Mouse (Mus musculus) MEL (cell line): ENCODE measurements around the gene H13. TPM values are rescaled to one million over a fixed set of nuclear protein-coding genes. Genes with fewer than 3 reads are reported as not detected.

Experiments
- DNase-seq: peaks from one replicate; pipeline ENCODE4 v3.0.0; 2011; ENCODE audit warnings: low read depth, low spot score
- H3K27ac ChIP-seq: 2 replicates; pipeline ENCODE4 v1.5.1; 2012; ENCODE audit warnings: low read depth, mild to moderate bottlenecking, control low read depth, low read length, moderate library complexity; ENCODE audit not compliant: control insufficient read depth
- H3K27me3 ChIP-seq, 2 experiments: fragments of 150-350 bp in 1 of 2; sonication (generic) in 1 of 2; 2 replicates each; pipeline ENCODE4 v1.6.1; 2012; ENCODE audit warnings: low read length in 2 of 2, mild to moderate bottlenecking in 2 of 2, improper control_type of control experiment in 1 of 2, moderate library complexity in 1 of 2; ENCODE audit not compliant: insufficient read depth in 2 of 2, control insufficient read depth in 1 of 2
- H3K36me3 ChIP-seq, 2 experiments: 2 replicates each; pipeline ENCODE4 v1.6.1; 2012 to 2014; ENCODE audit warnings: low read length in 2 of 2, improper control_type of control experiment in 1 of 2, inconsistent platforms in 1 of 2, mild to moderate bottlenecking in 1 of 2; ENCODE audit not compliant: insufficient read depth in 2 of 2, control insufficient read depth in 1 of 2
- H3K4me1 ChIP-seq, 2 experiments: fragments of 150-350 bp in 1 of 2; sonication (generic) in 1 of 2; 2 replicates each; pipeline ENCODE4 v1.6.1; 2012; ENCODE audit warnings: low read length in 2 of 2, improper control_type of control experiment in 1 of 2, mild to moderate bottlenecking in 1 of 2; ENCODE audit not compliant: insufficient read depth in 2 of 2, control insufficient read depth in 1 of 2
- H3K4me3 ChIP-seq, 2 experiments: fragments of 150-350 bp in 1 of 2; sonication (generic) in 1 of 2; 2 replicates each; pipeline ENCODE4 v1.5.1; 2012; ENCODE audit warnings: low read depth in 2 of 2, low read length in 2 of 2, mild to moderate bottlenecking in 2 of 2, moderate library complexity in 2 of 2, control low read depth in 1 of 2, improper control_type of control experiment in 1 of 2; ENCODE audit not compliant: control insufficient read depth in 1 of 2, insufficient read depth in 1 of 2
- H3K79me2 ChIP-seq: 2 replicates; pipeline ENCODE4 v1.6.1; 2012; ENCODE audit warnings: mild to moderate bottlenecking, low read length, moderate library complexity; ENCODE audit not compliant: control insufficient read depth, poor library complexity, insufficient read depth
- H3K9ac ChIP-seq: 2 replicates; pipeline ENCODE4 v1.6.1; 2012; ENCODE audit warnings: low read depth, mild to moderate bottlenecking, control low read depth, low read length, moderate library complexity; ENCODE audit not compliant: control insufficient read depth, poor library complexity, severe bottlenecking
- H3K9me3 ChIP-seq: fragments of 150-350 bp; sonication (generic); replicated peaks from 2 replicates; pipeline ENCODE4 v1.6.1; 2012; ENCODE audit warnings: mild to moderate bottlenecking, low read length, improper control_type of control experiment, moderate library complexity; ENCODE audit not compliant: insufficient read depth
- BHLHE40 ChIP-seq: IDR thresholded peaks from 2 replicates; pipeline ENCODE4 v1.6.1; 2012; ENCODE audit warnings: low read depth, mild to moderate bottlenecking, inconsistent platforms, low read length, improper control_type of control experiment, borderline replicate concordance
- CTCF ChIP-seq, 3 experiments: IDR thresholded peaks in 2 of 3; conservative IDR thresholded peaks in 1 of 3; 2 replicates each; pipeline ENCODE4 v1.5.1; 2011 to 2012; ENCODE audit warnings: low read length in 3 of 3, low read depth in 2 of 3, mild to moderate bottlenecking in 2 of 3, improper control_type of control experiment in 1 of 3, inconsistent platforms in 1 of 3, mixed read lengths in 1 of 3, moderate library complexity in 1 of 3; ENCODE audit not compliant: control insufficient read depth in 1 of 3, insufficient read depth in 1 of 3, poor library complexity in 1 of 3, severe bottlenecking in 1 of 3
- E2F4 ChIP-seq: IDR thresholded peaks from 2 replicates; pipeline ENCODE4 v1.6.1; 2011; ENCODE audit warnings: low read depth, low read length, improper control_type of control experiment, borderline replicate concordance
- ELF1 ChIP-seq: IDR thresholded peaks from 2 replicates; pipeline ENCODE4 v1.6.1; 2014; ENCODE audit warnings: low read depth, mild to moderate bottlenecking, inconsistent platforms, low read length, improper control_type of control experiment, moderate library complexity
- EP300 ChIP-seq, 2 experiments: IDR thresholded peaks; 2 replicates each; pipeline ENCODE4 v1.6.1; 2011; ENCODE audit warnings: improper control_type of control experiment in 2 of 2, low read length in 2 of 2, low read depth in 1 of 2, mild to moderate bottlenecking in 1 of 2
- ETS1 ChIP-seq: IDR thresholded peaks from 2 replicates; pipeline ENCODE4 v1.6.1; 2012; ENCODE audit warnings: low read depth, mild to moderate bottlenecking, inconsistent platforms, low read length, improper control_type of control experiment, moderate library complexity
- GABPA ChIP-seq: IDR thresholded peaks from 2 replicates; pipeline ENCODE4 v1.6.1; 2012; ENCODE audit warnings: low read depth, mild to moderate bottlenecking, inconsistent platforms, low read length, improper control_type of control experiment, moderate library complexity
- HCFC1 ChIP-seq: IDR thresholded peaks from 2 replicates; pipeline ENCODE4 v1.6.1; 2012; ENCODE audit warnings: low read depth, mild to moderate bottlenecking, inconsistent platforms, low read length, improper control_type of control experiment, moderate library complexity
- JUND ChIP-seq: IDR thresholded peaks from 2 replicates; pipeline ENCODE4 v1.6.1; 2011; ENCODE audit warnings: low read depth, mild to moderate bottlenecking, improper control_type of control experiment, low read length
- KAT2A ChIP-seq: conservative IDR thresholded peaks from 2 replicates; pipeline ENCODE4 v1.6.1; 2012; ENCODE audit warnings: low read depth, low read length, improper control_type of control experiment, inconsistent platforms
- MAFK ChIP-seq: IDR thresholded peaks from 2 replicates; pipeline ENCODE4 v1.6.1; 2011; ENCODE audit warnings: low read depth, mild to moderate bottlenecking, low read length, improper control_type of control experiment, borderline replicate concordance
- MEF2A ChIP-seq: IDR thresholded peaks from 2 replicates; pipeline ENCODE4 v1.6.1; 2014; ENCODE audit warnings: low read depth, mild to moderate bottlenecking, inconsistent platforms, low read length, improper control_type of control experiment; ENCODE audit not compliant: poor library complexity, insufficient replicate concordance, severe bottlenecking; ENCODE audit errors: extremely low read depth
- MYC ChIP-seq: IDR thresholded peaks from 2 replicates; pipeline ENCODE4 v1.6.1; 2011; ENCODE audit warnings: low read depth, mild to moderate bottlenecking, low read length, improper control_type of control experiment, moderate library complexity
- RAD21 ChIP-seq: IDR thresholded peaks from 2 replicates; pipeline ENCODE4 v1.6.1; 2011; ENCODE audit warnings: mild to moderate bottlenecking, low read depth, low read length, improper control_type of control experiment
- RCOR1 ChIP-seq: IDR thresholded peaks from 2 replicates; pipeline ENCODE4 v1.6.1; 2012; ENCODE audit warnings: low read depth, mild to moderate bottlenecking, inconsistent platforms, low read length, improper control_type of control experiment
- SIN3A ChIP-seq: IDR thresholded peaks from 2 replicates; pipeline ENCODE4 v1.6.1; 2012; ENCODE audit warnings: low read length, improper control_type of control experiment, inconsistent platforms
- SMC3 ChIP-seq: IDR thresholded peaks from 2 replicates; pipeline ENCODE4 v1.6.1; 2011; ENCODE audit warnings: low read depth, low read length, improper control_type of control experiment
- TAL1 ChIP-seq: IDR thresholded peaks from 2 replicates; pipeline ENCODE4 v1.6.1; 2012; ENCODE audit warnings: mild to moderate bottlenecking, inconsistent platforms, low read length, moderate library complexity, mixed read lengths
- TBP ChIP-seq: IDR thresholded peaks from 2 replicates; pipeline ENCODE4 v1.8.0; 2011; ENCODE audit warnings: low read depth, low read length, improper control_type of control experiment
- TCF12 ChIP-seq: IDR thresholded peaks from 2 replicates; pipeline ENCODE4 v1.6.1; 2014; ENCODE audit warnings: low read depth, mild to moderate bottlenecking, inconsistent platforms, low read length, improper control_type of control experiment, moderate library complexity
- UBTF ChIP-seq: IDR thresholded peaks from 2 replicates; pipeline ENCODE4 v1.6.1; 2012; ENCODE audit warnings: low read depth, mild to moderate bottlenecking, inconsistent platforms, low read length, improper control_type of control experiment, moderate library complexity, borderline replicate concordance; ENCODE audit not compliant: insufficient read depth
- USF1 ChIP-seq: IDR thresholded peaks from 2 replicates; pipeline ENCODE4 v1.6.1; 2014; ENCODE audit warnings: low read depth, mild to moderate bottlenecking, inconsistent platforms, low read length, improper control_type of control experiment, moderate library complexity
- USF2 ChIP-seq, 2 experiments: IDR thresholded peaks; 2 replicates each; pipeline ENCODE4 v1.6.1; 2011 to 2012; ENCODE audit warnings: improper control_type of control experiment in 2 of 2, low read length in 2 of 2, borderline replicate concordance in 1 of 2, inconsistent platforms in 1 of 2, low read depth in 1 of 2, mild to moderate bottlenecking in 1 of 2; ENCODE audit not compliant: insufficient read depth in 1 of 2
- ZC3H11A ChIP-seq: IDR thresholded peaks from 2 replicates; pipeline ENCODE4 v1.6.1; 2012; ENCODE audit warnings: low read depth, mild to moderate bottlenecking, inconsistent platforms, low read length, improper control_type of control experiment
- ZKSCAN1 ChIP-seq: IDR thresholded peaks from 2 replicates; pipeline ENCODE4 v1.6.1; 2012; ENCODE audit warnings: low read depth, mild to moderate bottlenecking, inconsistent platforms, low read length, improper control_type of control experiment, moderate library complexity
- ZMIZ1 ChIP-seq: IDR thresholded peaks from 2 replicates; pipeline ENCODE4 v1.6.1; 2012; ENCODE audit warnings: low read depth, mild to moderate bottlenecking, inconsistent platforms, low read length, improper control_type of control experiment, moderate library complexity
- ZNF384 ChIP-seq: IDR thresholded peaks from 2 replicates; pipeline ENCODE4 v1.6.1; 2012; ENCODE audit warnings: low read depth, mild to moderate bottlenecking, inconsistent platforms, low read length, improper control_type of control experiment
- polyA plus RNA-seq, 2 experiments: library from polyadenylated mRNA; stranded (reverse) in 1 of 2; unstranded in 1 of 2; fragments of >175 nt in 1 of 2; fragments of >200 nt in 1 of 2; gene quantifications; 2 replicates each; pipeline versions ENCODE4 v1.2.1 to v1.2.4; 2012; ENCODE audit warnings: low replicate concordance in 2 of 2, low read depth in 1 of 2; ENCODE audit not compliant: insufficient read length in 2 of 2, insufficient read depth in 1 of 2, missing spikeins in 1 of 2
- total RNA-seq: library from RNA; depleted of rRNA; stranded (reverse); fragments of 300-350 nt; gene quantifications from 2 replicates; pipeline ENCODE4 v1.2.3, GENCODE M21; 2012

H13 gene
- total and polyA plus RNA-seq, 3 experiments, result 82.7 to 421 (median 139) TPM

DNA sequence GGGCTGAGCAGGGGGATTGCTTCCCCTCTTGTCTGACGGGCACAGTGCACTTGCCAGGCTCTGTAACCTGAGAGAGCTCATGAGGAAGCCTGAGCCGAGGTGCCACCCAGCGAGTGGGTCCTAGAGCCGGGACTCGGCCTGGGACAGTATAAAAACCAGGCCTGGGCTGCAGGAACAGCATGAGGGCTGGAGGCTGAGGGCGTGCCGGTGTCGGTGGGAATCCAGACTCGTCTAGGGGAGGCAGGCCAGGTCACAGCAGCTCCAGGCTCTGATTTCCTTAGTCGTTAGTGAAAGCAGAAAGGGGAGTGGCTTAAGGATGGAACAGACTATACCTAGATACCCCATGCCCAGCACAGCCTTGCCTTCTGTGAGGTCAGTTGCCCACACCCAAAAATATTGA, 26.8 kb downstream of the H13 start:
- no peak for DNase-seq

GRCm38 (mm10) chr2:152696476-152697164, 27.4 kb downstream of the H13 start:
- peak; percentile 87 for DNase-seq
- peak; percentile 98 for TF ChIP-seq SMC3
- peak; percentile 96 for TF ChIP-seq ZC3H11A
- no peak for TF ChIP-seq USF2 (IDR thresholded peaks at IDR 0.05; ENCODE audit: borderline replicate concordance in 1 of 2, insufficient read depth in 1 of 2, low read depth in 1 of 2, low read length in 2 of 2)
- no peak for TF ChIP-seq GABPA
- no peak for TF ChIP-seq MAFK
- TF ChIP-seq RAD21, result peak; percentile 89
- TF ChIP-seq JUND, result 0 out of 2 replicates have a peak, but pooled peaks have one; percentile 19
- TF ChIP-seq TBP, result no peak
- TF ChIP-seq TAL1, result no peak
- TF ChIP-seq TCF12, result no peak
- TF ChIP-seq ELF1, result 0 out of 2 replicates have a peak, but pooled peaks have one; percentile 10
- no peak for TF ChIP-seq USF1
- no peak for TF ChIP-seq MYC
- TF ChIP-seq KAT2A, result no peak; the same call in 1 of the 2 replicates
- TF ChIP-seq CTCF (IDR thresholded peaks at IDR 0.05 in 2 of 3, conservative IDR thresholded peaks at IDR 0.05 in 1 of 3; ENCODE audit: control insufficient read depth in 1 of 3, insufficient read depth in 1 of 3, low read depth in 2 of 3, low read length in 3 of 3, poor library complexity in 1 of 3, severe bottlenecking in 1 of 3), result peak; percentile 81 to 91 (median 91)
- 0 out of 2 replicates have a peak, but pooled peaks have one; percentile 16 for TF ChIP-seq BHLHE40
- no peak for TF ChIP-seq EP300 (IDR thresholded peaks at IDR 0.05; ENCODE audit: low read depth in 1 of 2, low read length in 2 of 2)
- TF ChIP-seq ZMIZ1, result no peak
- TF ChIP-seq HCFC1, result peak; percentile 57
- TF ChIP-seq SIN3A, result peak; percentile 71
- H3K4me1 ChIP-seq, result no peaks in the 10 kb centered on the region
- no peaks in the 10 kb centered on the region for H3K27me3 ChIP-seq
- no peak overlapping the region for H3K4me3 ChIP-seq
- 0 out of 2 replicates have a peak overlapping the region, but pooled peaks have one; percentile 18 for H3K27ac ChIP-seq
- H3K9ac ChIP-seq, result peak overlapping the region; percentile 59
- H3K36me3 ChIP-seq, result peaks cover 0 to 12% of the 10 kb centered on the region in 2 experiments; a peak in 2 of 4 replicates
- H3K79me2 ChIP-seq, result no peaks in the 10 kb centered on the region; the same call in 1 of the 2 replicates
- no peaks in the 10 kb centered on the region for H3K9me3 ChIP-seq

More for the DNA sequence above, 26.8 kb downstream of the H13 start:
- Histone ChIP-seq H3K27ac (no peak overlapping the region), H3K4me3 (no peak overlapping the region), H3K27me3 (no peaks in the 10 kb centered on the region), H3K9ac (no peak overlapping the region), H3K4me1 (no peaks in the 10 kb centered on the region), H3K9me3 (no peaks in the 10 kb centered on the region), H3K36me3 (peaks cover 0 to 12% of the 10 kb centered on the region in 2 experiments; a peak in 2 of 4 replicates), H3K79me2 (no peaks in the 10 kb centered on the region; the same call in 1 of the 2 replicates)
- no peak for TF ChIP-seq HCFC1
- TF ChIP-seq UBTF, result no peak
- TF ChIP-seq USF2 (IDR thresholded peaks at IDR 0.05; ENCODE audit: borderline replicate concordance in 1 of 2, insufficient read depth in 1 of 2, low read depth in 1 of 2, low read length in 2 of 2), result no peak
- no peak for TF ChIP-seq MEF2A
- TF ChIP-seq RCOR1, result no peak
- TF ChIP-seq ETS1, result no peak
- no peak for TF ChIP-seq ELF1
- TF ChIP-seq E2F4, result no peak
- no peak for TF ChIP-seq SMC3
- TF ChIP-seq ZKSCAN1, result no peak
- TF ChIP-seq TAL1, result no peak
- TF ChIP-seq ZNF384, result no peak
- no peak for TF ChIP-seq TCF12
